Mouse (Mus musculus) megakaryocyte, adult 5-6 weeks (primary cell): ENCODE measurements around the gene Aspa. TPM values are rescaled to one million over a fixed set of nuclear protein-coding genes. Genes with fewer than 3 reads are reported as not detected.

Source experiments
- ATAC-seq: 2 replicates; pipeline ENCODE4 v1.8.0; 2016; ENCODE audit warnings: mild to moderate bottlenecking, inconsistent platforms; ENCODE audit not compliant: poor library complexity, severe bottlenecking
- total RNA-seq, 2 experiments: library from RNA; stranded (forward) in 1 of 2; stranded (reverse) in 1 of 2; fragments of 153-499, 151-499 nt in 1 of 2; fragments of 221-1000, 200-1000 nt in 1 of 2; gene quantifications; 2 replicates each; pipeline versions ENCODE4 v1.2.3 to v1.2.4; 2015 to 2017

Aspa gene
- total RNA-seq, 2 experiments from 2014 or later: 1.1 to 2.2 TPM

DNA sequence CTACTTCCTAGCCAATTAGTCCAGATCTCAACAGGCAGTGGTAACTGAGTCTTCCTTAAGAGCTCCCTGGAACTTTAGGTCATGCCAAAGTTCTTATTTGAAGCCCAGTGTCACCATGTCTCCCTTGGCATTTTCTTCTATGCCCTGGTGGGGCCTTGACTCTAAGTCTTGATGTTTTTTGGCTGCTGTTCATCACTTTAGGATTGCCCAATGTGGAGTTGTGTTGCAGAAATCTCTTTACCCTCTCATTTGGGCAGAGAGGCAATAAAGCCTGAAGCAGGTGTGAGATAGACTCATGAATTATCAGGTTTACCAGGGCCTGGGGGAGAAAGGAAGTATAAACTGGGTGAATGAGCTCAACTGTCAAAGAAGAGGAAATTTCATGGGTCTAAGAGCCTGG, 70.7 kb downstream of the Aspa start:
- no peak for ATAC-seq

DNA sequence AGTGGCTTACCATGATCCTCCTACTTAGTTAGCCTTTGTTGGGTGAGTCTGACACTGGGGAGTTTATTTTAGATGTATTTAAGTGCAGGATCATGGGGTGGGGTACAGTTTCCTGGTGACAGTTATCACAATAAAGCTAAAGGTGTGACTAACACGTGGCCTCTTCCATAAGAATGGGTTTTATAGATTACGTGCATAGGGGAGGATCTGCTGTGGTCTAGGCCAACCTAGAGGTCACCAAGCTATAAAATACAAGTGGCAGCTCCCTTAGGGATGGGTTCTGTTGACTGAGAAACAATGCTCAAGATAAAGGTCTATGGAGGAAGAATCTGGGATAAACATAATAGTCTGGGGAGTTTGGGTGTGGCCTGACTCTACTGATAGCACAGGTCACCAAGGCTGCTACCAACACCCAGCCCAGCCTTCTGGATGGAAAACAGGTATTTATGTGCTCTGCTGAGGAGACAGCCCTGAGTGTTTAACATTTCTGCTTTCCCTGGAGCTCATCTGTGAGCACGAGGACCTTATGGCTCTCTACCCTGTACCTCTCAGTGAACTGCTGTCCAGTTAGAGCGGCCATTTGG, 71.9 kb downstream of the Aspa start:
- no peak for ATAC-seq

Other genes with a start within 250 kb of the Aspa start
- gene Itgae, start 239.0 kb downstream of the Aspa start, total RNA-seq (2015): 0.09 and 0.22 TPM in 2 replicates
- gene Itgae, start 239.0 kb downstream of the Aspa start, total RNA-seq (2017): 0.04 and 0.15 TPM in 2 replicates
- 14.9 and 15.1 TPM in 2 replicates for gene Haspin, start 191.3 kb downstream of the Aspa start, total RNA-seq (2015)
- gene Haspin, start 191.3 kb downstream of the Aspa start, total RNA-seq (2017): 19.2 and 21.8 TPM in 2 replicates
- gene P2rx5, start 169.2 kb downstream of the Aspa start, total RNA-seq (2015): not detected in 2 replicates
- gene P2rx5, start 169.2 kb downstream of the Aspa start, total RNA-seq (2017): not detected in 2 replicates
- 42.9 and 53.0 TPM in 2 replicates for gene Emc6, start 152.6 kb downstream of the Aspa start, total RNA-seq (2015)
- 28.7 and 29.0 TPM in 2 replicates for gene Emc6, start 152.6 kb downstream of the Aspa start, total RNA-seq (2017)
- gene Tax1bp3, start 152.5 kb downstream of the Aspa start, total RNA-seq (2015): 13.7 and 19.9 TPM in 2 replicates
- gene Tax1bp3, start 152.5 kb downstream of the Aspa start, total RNA-seq (2017): 16.8 and 18.5 TPM in 2 replicates
- gene Ctns, start 130.6 kb downstream of the Aspa start, total RNA-seq (2015): 18.4 and 19.3 TPM in 2 replicates
- 21.0 and 23.3 TPM in 2 replicates for gene Ctns, start 130.6 kb downstream of the Aspa start, total RNA-seq (2017)
- gene Shpk, start 130.1 kb downstream of the Aspa start, total RNA-seq (2015): 1.1 and 1.6 TPM in 2 replicates
- 1.1 and 2.2 TPM in 2 replicates for gene Shpk, start 130.1 kb downstream of the Aspa start, total RNA-seq (2017)
- not detected in 2 replicates for gene Trpv1, start 95.3 kb downstream of the Aspa start, total RNA-seq (2015)
- not detected in 2 replicates for gene Trpv1, start 95.3 kb downstream of the Aspa start, total RNA-seq (2017)
- gene Trpv3, start 62.2 kb downstream of the Aspa start, total RNA-seq (2015): not detected in 2 replicates
- not detected in 2 replicates for gene Trpv3, start 62.2 kb downstream of the Aspa start, total RNA-seq (2017)
- not detected in 2 replicates for gene Gm49340, start 145 bp upstream of the Aspa start, total RNA-seq (2015)
- gene Gm49340, start 145 bp upstream of the Aspa start, total RNA-seq (2017): not detected in 2 replicates
- not detected in 2 replicates for gene Spata22, start 145 bp upstream of the Aspa start, total RNA-seq (2015)
- gene Spata22, start 145 bp upstream of the Aspa start, total RNA-seq (2017): not detected in 2 replicates
- gene Olfr20, start 21.2 kb upstream of the Aspa start, total RNA-seq (2015): not detected in 2 replicates
- not detected in 2 replicates for gene Olfr20, start 21.2 kb upstream of the Aspa start, total RNA-seq (2017)
- not detected in 2 replicates for gene Olfr376, start 41.6 kb upstream of the Aspa start, total RNA-seq (2015)
- not detected in 2 replicates for gene Olfr376, start 41.6 kb upstream of the Aspa start, total RNA-seq (2017)
- gene Olfr1, start 70.0 kb upstream of the Aspa start, total RNA-seq (2015): not detected in 2 replicates
- not detected in 2 replicates for gene Olfr1, start 70.0 kb upstream of the Aspa start, total RNA-seq (2017)
- gene Olfr378, start 98.9 kb upstream of the Aspa start, total RNA-seq (2015): not detected in 2 replicates
- gene Olfr378, start 98.9 kb upstream of the Aspa start, total RNA-seq (2017): not detected in 2 replicates
- gene Olfr380, start 127.9 kb upstream of the Aspa start, total RNA-seq (2015): not detected in 2 replicates
- not detected in 2 replicates for gene Olfr380, start 127.9 kb upstream of the Aspa start, total RNA-seq (2017)
- gene Olfr381, start 162.0 kb upstream of the Aspa start, total RNA-seq (2015): not detected in 2 replicates
- not detected in 2 replicates for gene Olfr381, start 162.0 kb upstream of the Aspa start, total RNA-seq (2017)
- gene Olfr382, start 187.6 kb upstream of the Aspa start, total RNA-seq (2015): not detected in 2 replicates
- not detected in 2 replicates for gene Olfr382, start 187.6 kb upstream of the Aspa start, total RNA-seq (2017)